Mouse (Mus musculus) G1E (cell line): ENCODE measurements around the gene Sh3rf1. TPM values are rescaled to one million over a fixed set of nuclear protein-coding genes. Genes with fewer than 3 reads are reported as not detected.

ENCODE experiments used
- ATAC-seq: 2 replicates; pipeline ENCODE4 v1.8.0; 2016; ENCODE audit warnings: mild to moderate bottlenecking; ENCODE audit not compliant: insufficient number of reproducible peaks, poor library complexity, low FRiP score, severe bottlenecking; ENCODE audit errors: extremely low read depth
- DNase-seq: peaks from one replicate; pipeline ENCODE4 v3.0.0; 2012; ENCODE audit warnings: low spot score
- H3K27me3 ChIP-seq: 2 replicates; pipeline ENCODE4 v1.6.1; 2012; ENCODE audit warnings: mild to moderate bottlenecking, low read length, inconsistent platforms; ENCODE audit not compliant: insufficient read depth
- H3K36me3 ChIP-seq: replicated peaks from 2 replicates; pipeline ENCODE3; 2012; ENCODE audit warnings: mild to moderate bottlenecking, inconsistent platforms
- H3K4me1 ChIP-seq: 2 replicates; pipeline ENCODE4 v1.6.1; 2012; ENCODE audit warnings: low read depth, low read length, inconsistent platforms, mixed read lengths; ENCODE audit not compliant: insufficient read depth
- H3K4me3 ChIP-seq: 2 replicates; pipeline ENCODE4 v1.5.1; 2012; ENCODE audit warnings: low read depth, mild to moderate bottlenecking, inconsistent platforms, low read length, moderate library complexity, mixed read lengths
- H3K9me3 ChIP-seq: replicated peaks from 2 replicates; pipeline ENCODE4 v1.6.1; 2012; ENCODE audit warnings: inconsistent platforms
- CTCF ChIP-seq: IDR thresholded peaks from 2 replicates; pipeline ENCODE4 v1.5.1; 2012; ENCODE audit warnings: low read depth, low read length, inconsistent platforms, mixed read lengths
- GATA1 ChIP-seq: IDR thresholded peaks from 2 replicates; pipeline ENCODE4 v1.6.1; 2012; ENCODE audit warnings: borderline replicate concordance, low read length, inconsistent platforms, mixed read lengths
- GATA2 ChIP-seq: IDR thresholded peaks from 2 replicates; pipeline ENCODE4 v1.6.1; 2012; ENCODE audit warnings: low read depth, low read length, inconsistent platforms, borderline replicate concordance
- POLR2AphosphoS5 ChIP-seq: IDR thresholded peaks from 2 replicates; pipeline ENCODE4 v1.6.1; 2012; ENCODE audit warnings: low read depth, low read length, inconsistent platforms; ENCODE audit not compliant: insufficient replicate concordance
- TAL1 ChIP-seq: conservative IDR thresholded peaks from 2 replicates; pipeline ENCODE4 v1.6.1; 2012; ENCODE audit warnings: low read depth, low read length, inconsistent platforms, mixed read lengths
- polyA plus RNA-seq: library from polyadenylated mRNA; stranded (reverse); fragments of >175 nt; gene quantifications from 2 replicates; pipeline ENCODE4 v1.2.3, GENCODE M21; 2012
- total RNA-seq, 2 experiments: library from RNA; stranded (forward) in 1 of 2; stranded (reverse) in 1 of 2; fragments of 200-1000 nt in 1 of 2; fragments of >200 nt in 1 of 2; fragmentation: Nextera tagmentation in 1 of 2; gene quantifications; 2 replicates each; pipeline ENCODE4 v1.2.3; 2014 to 2017

Gene Sh3rf1
- total and polyA plus RNA-seq, 3 experiments, result 2.3 to 4.0 (median 2.6) TPM

GRCm38 (mm10) chr8:61288006-61288566 lies 64.4 kb downstream of the Sh3rf1 start:
- ATAC-seq, result no peak
- TF ChIP-seq CTCF (no peak), TAL1 (no peak), POLR2AphosphoS5 (no peak), GATA2 (no peak), GATA1 (no peak)
- H3K4me1 ChIP-seq, result no peaks in the 10 kb centered on the region

GRCm38 (mm10) chr8:61288676-61289075 lies 65.0 kb downstream of the Sh3rf1 start:
- DNase-seq (no peak), ATAC-seq (no peak)
- Histone ChIP-seq H3K9me3 (no peaks in the 10 kb centered on the region), H3K4me1 (no peaks in the 10 kb centered on the region), H3K27me3 (no peaks in the 10 kb centered on the region; the same call in 1 of the 2 replicates), H3K36me3 (no peaks in the 10 kb centered on the region), H3K4me3 (no peak overlapping the region)
- TF ChIP-seq CTCF (no peak), GATA2 (no peak), TAL1 (no peak), GATA1 (no peak), POLR2AphosphoS5 (no peak)

More at GRCm38 (mm10) chr8:61288006-61288566, 64.4 kb downstream of the Sh3rf1 start:
- DNase-seq, result no peak
- H3K4me3 ChIP-seq, result no peak overlapping the region
- H3K36me3 ChIP-seq, result no peaks in the 10 kb centered on the region
- no peaks in the 10 kb centered on the region for H3K9me3 ChIP-seq
- no peaks in the 10 kb centered on the region; the same call in 1 of the 2 replicates for H3K27me3 ChIP-seq

GRCm38 (mm10) chr8:61295040-61295439 lies 71.4 kb downstream of the Sh3rf1 start:
- DNase-seq, result no peak
- ATAC-seq, result no peak
- no peak overlapping the region for H3K4me3 ChIP-seq
- no peaks in the 10 kb centered on the region for H3K9me3 ChIP-seq
- H3K36me3 ChIP-seq, result no peaks in the 10 kb centered on the region
- peaks cover 3% of the 10 kb centered on the region; the same call in 1 of the 2 replicates for H3K27me3 ChIP-seq
- TF ChIP-seq GATA1 (no peak), CTCF (no peak), TAL1 (no peak), POLR2AphosphoS5 (no peak), GATA2 (no peak)
- H3K4me1 ChIP-seq, result no peaks in the 10 kb centered on the region

GRCm38 (mm10) chr8:61295441-61295840 lies 71.8 kb downstream of the Sh3rf1 start:
- peaks cover 3% of the 10 kb centered on the region; the same call in 1 of the 2 replicates for H3K27me3 ChIP-seq
- H3K9me3 ChIP-seq, result no peaks in the 10 kb centered on the region
- H3K36me3 ChIP-seq, result no peaks in the 10 kb centered on the region
- no peak overlapping the region for H3K4me3 ChIP-seq
- no peaks in the 10 kb centered on the region for H3K4me1 ChIP-seq
- ATAC-seq, result no peak
- DNase-seq, result no peak
- TF ChIP-seq GATA2 (no peak), TAL1 (no peak), POLR2AphosphoS5 (no peak), CTCF (no peak), GATA1 (no peak)

- H3K4me1 ChIP-seq, result no peaks in the 10 kb centered on the region
- peaks cover 3% of the 10 kb centered on the region; the same call in 1 of the 2 replicates for H3K27me3 ChIP-seq
- no peak for DNase-seq
- ATAC-seq, result no peak
- TF ChIP-seq GATA2 (no peak), GATA1 (no peak), TAL1 (no peak), CTCF (no peak), POLR2AphosphoS5 (no peak)
- H3K36me3 ChIP-seq, result no peaks in the 10 kb centered on the region
- H3K9me3 ChIP-seq, result no peaks in the 10 kb centered on the region
- H3K4me3 ChIP-seq, result no peak overlapping the region
Observed at GRCm38 (mm10) chr8:61298828-61299227, 75.2 kb downstream of the Sh3rf1 start.

GRCm38 (mm10) chr8:61301298-61302028 lies 77.8 kb downstream of the Sh3rf1 start:
- Histone ChIP-seq H3K9me3 (no peaks in the 10 kb centered on the region), H3K27me3 (no peaks in the 10 kb centered on the region), H3K36me3 (no peaks in the 10 kb centered on the region), H3K4me1 (peaks cover 21% of the 10 kb centered on the region), H3K4me3 (no peak overlapping the region)
- DNase-seq, result no peak
- TF ChIP-seq TAL1, result no peak
- no peak for TF ChIP-seq GATA1
- TF ChIP-seq POLR2AphosphoS5, result no peak
- no peak for TF ChIP-seq GATA2
- no peak for TF ChIP-seq CTCF
- no peak for ATAC-seq
